ENCODE assay signal across 11 mouse cellular contexts in genomic region chr5:134418315-134419074, GRCm38 (mm10). TPM values are rescaled to one million over a fixed set of nuclear protein-coding genes. Genes with fewer than 3 reads are reported as not detected.
A peak's percentile ranks its signal among the peaks of the same experiment; 100 is the strongest.
DNase-seq lines count a peak whose midpoint lies in the region; TF ChIP-seq lines count a peak whose summit lies in the region.
"Had no signal": no experiment of that assay in that cellular context is flagged by ENCODE, and none has a peak within 500 bp of the region (broad histone marks: within the 10 kb centered on the region; RNA-seq: fewer than 3 reads in every experiment).

No protein-coding gene starts in this region.

- peaks cover 8% of the 10 kb centered on the region for H3K9me3 ChIP-seq in E14TG2a.4 (ENCODE audit: low read length)

- H3K4me1 ChIP-seq in E14TG2a.4 (replicated peaks; ENCODE audit: low read depth, low read length) = peaks cover 76% of the 10 kb centered on the region
- peaks cover 12% of the 10 kb centered on the region for H3K4me1 ChIP-seq in brown adipose tissue, adult 24 weeks (ENCODE audit: control insufficient read depth, insufficient read depth, insufficient read length, low read length)

- H3K27me3 ChIP-seq in E14TG2a.4 (ENCODE audit: insufficient read depth, low read length) = no peaks in the 10 kb centered on the region

- peak overlapping the region; percentile 46 for H3K27ac ChIP-seq in brown adipose tissue, adult 24 weeks (replicated peaks; ENCODE audit: low read depth, low read length)
- H3K27ac ChIP-seq: liver, embryonic 14.5 days had no signal

- peaks cover 49% of the 10 kb centered on the region for H3K36me3 ChIP-seq in E14TG2a.4 (ENCODE audit: insufficient read depth, low read length)

- DNase-seq in cerebellum, postnatal 14 days = peak; percentile 36 to 50
- no peak for DNase-seq in cerebellum, postnatal 36 days
- peak; percentile 84 for DNase-seq in kidney, postnatal 14 days
- DNase-seq in right cerebral cortex, postnatal 25 days = no peak
- DNase-seq in testis, postnatal 14 days (ENCODE audit: low spot score) = no peak
- no peak for DNase-seq in layer of hippocampus, postnatal 25 days (ENCODE audit: extremely low spot score in 1 of 2, low spot score in 1 of 2)
- DNase-seq: cerebellum, adult 11-12 months had no signal

- no peak for TF ChIP-seq CTCF in E14TG2a.4 (conservative IDR thresholded peaks at IDR 0.05; ENCODE audit: low read length)

- peak overlapping the region; percentile 45 for H3K4me3 ChIP-seq in E14TG2a.4 (replicated peaks; ENCODE audit: low read length)
- no peak overlapping the region for H3K4me3 ChIP-seq in brown adipose tissue, adult 24 weeks (ENCODE audit: insufficient read depth, low read depth, low read length)
- H3K4me3 ChIP-seq: megakaryocyte, embryonic 14.5 days had no signal

RNA-seq across cellular contexts. Expression of gene Gtf2ird1, which starts 38.0 kb away (rescaled TPM):
- polyA plus RNA-seq in brown adipose tissue, adult 24 weeks (2012; ENCODE audit: insufficient read depth, insufficient read length, missing spikeins) = 37.9 and 80.1 TPM in 2 replicates
- total RNA-seq in layer of hippocampus, postnatal 25 days (2021) = 10 to 100 TPM; 23.1 to 29.9 TPM

Comparison
In these comparisons a context has a peak if more than half of its experiments do, and no peak if none do; other contexts are left out.
1. DNase-seq: peak in cerebellum, postnatal 14 days (2 of 2) and kidney, postnatal 14 days (single experiment); none in cerebellum, postnatal 36 days (0 of 2), right cerebral cortex, postnatal 25 days (single experiment), testis, postnatal 14 days (single experiment) and layer of hippocampus, postnatal 25 days (0 of 2).